Mouse (Mus musculus): ENCODE measurements at regions not wholly inside any gene's neighbourhood (a gene's known extent, or its start where the extent isn't known, plus 50 kb on each side); places are given as distances from the start of the nearest gene placed in this dataset.

DNA sequence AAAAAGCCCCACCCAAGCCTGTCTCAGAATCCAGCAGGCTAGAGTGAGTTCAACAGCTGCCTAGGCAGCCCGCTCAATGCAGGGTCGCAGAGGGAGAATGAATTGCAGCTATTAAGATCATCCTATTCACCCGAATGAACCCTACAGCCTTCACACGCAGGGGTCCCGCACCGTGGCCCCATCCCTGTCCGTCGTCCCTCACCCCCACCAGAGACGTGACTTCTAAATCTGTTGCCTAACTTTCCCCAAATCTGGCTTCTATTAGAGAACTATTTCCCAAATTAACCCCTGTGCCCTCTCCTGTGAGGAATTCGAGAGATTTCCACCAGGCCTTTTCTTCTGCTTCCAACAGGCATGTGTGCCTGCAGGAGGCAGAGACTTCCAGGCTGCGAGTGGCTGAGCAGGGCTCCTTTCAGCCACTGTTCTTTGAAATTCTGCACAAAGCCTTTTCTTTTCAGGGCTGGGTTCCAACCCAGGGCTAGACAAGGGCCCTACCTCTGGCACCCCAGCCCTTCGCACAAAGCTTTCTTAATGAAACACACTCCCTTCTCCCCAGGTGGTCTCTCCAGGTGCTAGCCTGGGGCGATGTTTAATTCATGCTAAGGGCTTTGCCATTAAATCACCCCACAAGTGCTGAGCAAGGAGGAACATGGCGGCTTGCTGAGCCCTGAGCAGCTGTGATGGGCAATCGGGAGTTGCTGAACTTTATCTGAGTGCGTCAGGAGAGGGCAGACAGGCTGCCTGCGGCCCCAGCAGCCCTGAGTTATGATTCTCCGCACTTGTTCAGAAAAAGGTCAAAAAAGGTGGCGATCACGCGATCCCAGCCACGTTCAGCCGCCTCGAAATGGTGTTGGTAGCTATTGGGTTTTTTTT lies 134.7 kb upstream of the Rybp start:
- Histone ChIP-seq H3K4me1 (replicated peaks) (peaks cover 16% of the 10 kb centered on the region), H3K36me3 (no peaks in the 10 kb centered on the region), H3K4me2 (0 out of 2 replicates have a peak overlapping the region, but pooled peaks have one; percentile 12), H3K27ac (replicated peaks) (no peak overlapping the region), H3K9ac (0 out of 2 replicates have a peak overlapping the region, but pooled peaks have one; percentile 18), H3K4me3 (no peak overlapping the region), H3K27me3 (peaks cover 14% of the 10 kb centered on the region; the same call in 1 of the 2 replicates), H3K9me3 (no peaks in the 10 kb centered on the region)
- 11% methylated on average over 24 of the region's 24 CpGs for WGBS
- ATAC-seq (ENCODE audit: low FRiP score, low read depth): no peak

DNA sequence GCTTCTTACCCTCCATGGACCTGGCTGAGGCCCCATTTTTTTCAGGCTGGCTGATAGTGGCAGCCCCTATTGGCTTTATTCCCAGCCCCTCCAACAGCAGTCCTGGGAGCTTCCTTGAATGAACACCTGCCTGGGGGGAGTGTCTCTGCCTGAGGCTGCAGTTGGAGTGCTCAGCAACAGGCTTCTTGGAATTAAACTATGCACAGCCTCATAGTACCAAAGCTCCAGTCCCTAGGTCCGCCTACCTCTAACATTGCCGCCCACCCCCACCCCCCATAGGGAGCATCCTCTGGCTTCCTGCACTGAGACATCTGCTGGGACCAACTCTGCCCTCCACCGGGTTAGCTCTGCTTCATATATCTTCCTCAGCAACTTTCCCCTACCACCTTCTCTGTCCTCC lies 133.3 kb upstream of the Rybp start:
- no peak overlapping the region for H3K4me3 ChIP-seq
- no peak overlapping the region for H3K4me2 ChIP-seq
- no peak overlapping the region for H3K27ac ChIP-seq (replicated peaks)
- no peak overlapping the region for H3K9ac ChIP-seq
- peaks cover 16% of the 10 kb centered on the region for H3K4me1 ChIP-seq (replicated peaks)
- H3K27me3 ChIP-seq: peaks cover 10% of the 10 kb centered on the region; the same call in 1 of the 2 replicates
- WGBS: 57% methylated on average over 3 of the region's 3 CpGs
- no peak for ATAC-seq (ENCODE audit: low FRiP score, low read depth)
- H3K36me3 ChIP-seq: no peaks in the 10 kb centered on the region
- H3K9me3 ChIP-seq: no peaks in the 10 kb centered on the region

DNA sequence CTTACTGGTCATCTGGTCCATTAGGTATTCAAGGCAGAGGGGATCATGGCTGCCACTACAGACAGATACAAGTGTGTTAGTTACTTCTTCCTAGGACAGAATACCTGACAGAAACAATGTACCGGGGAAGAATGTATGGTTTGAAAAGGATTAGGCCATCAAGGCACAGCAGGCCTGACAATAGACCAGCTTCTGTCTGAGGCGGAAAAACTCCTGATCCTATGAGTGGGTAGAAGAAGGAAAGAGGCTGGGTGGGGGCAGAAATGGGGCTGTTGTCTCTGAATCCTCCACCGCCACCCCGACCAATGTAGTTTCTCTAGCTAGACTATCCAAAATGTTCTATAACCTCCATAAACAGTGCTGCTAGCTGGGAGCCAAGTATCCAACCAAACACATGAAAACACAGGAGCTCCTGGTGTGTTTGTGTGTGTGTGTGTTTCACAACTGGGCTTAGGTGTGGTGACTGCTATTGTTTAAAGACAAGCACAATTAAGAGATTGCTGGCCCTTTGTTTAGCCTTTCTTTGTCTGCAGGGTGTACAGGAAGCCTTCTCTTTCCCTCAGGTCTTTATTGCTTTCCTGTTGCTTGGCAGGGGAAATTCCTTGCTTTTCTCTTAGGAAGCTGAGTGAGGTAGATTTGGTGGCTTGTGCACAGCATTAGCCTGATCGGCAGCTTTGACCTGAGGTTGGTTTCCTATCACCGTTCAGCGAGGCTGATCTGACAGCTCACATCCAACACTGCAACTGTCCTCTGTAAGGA lies 132.7 kb upstream of the Rybp start:
- H3K27ac ChIP-seq (replicated peaks): no peak overlapping the region
- H3K4me1 ChIP-seq (replicated peaks): peaks cover 16% of the 10 kb centered on the region
- 60% methylated on average over 7 of the region's 7 CpGs for WGBS
- no peak overlapping the region for H3K4me2 ChIP-seq
- no peak overlapping the region for H3K9ac ChIP-seq
- H3K4me3 ChIP-seq: no peak overlapping the region
- ATAC-seq (ENCODE audit: low FRiP score, low read depth): no peak
- H3K27me3 ChIP-seq: peaks cover 10% of the 10 kb centered on the region; the same call in 1 of the 2 replicates
- no peaks in the 10 kb centered on the region for H3K9me3 ChIP-seq
- no peaks in the 10 kb centered on the region for H3K36me3 ChIP-seq

DNA sequence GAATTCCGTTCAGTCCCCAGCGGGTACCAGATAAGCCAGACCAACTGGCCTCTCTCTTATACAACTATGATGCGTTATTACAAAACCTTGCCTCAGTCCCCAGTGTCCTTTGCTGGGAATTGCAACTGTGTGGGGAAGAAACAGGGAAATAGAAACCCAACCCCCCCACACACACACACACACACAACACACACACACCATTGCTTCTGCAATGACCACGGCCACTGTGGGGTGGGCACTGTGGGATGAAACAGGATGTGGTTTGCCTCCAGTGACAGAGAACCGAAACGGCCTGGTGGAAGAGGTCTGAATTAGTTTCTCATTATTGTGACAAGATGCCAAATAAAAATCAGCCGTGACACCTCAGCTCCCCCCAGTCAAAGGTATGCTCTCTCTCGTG lies 128.8 kb upstream of the Rybp start:
- Histone ChIP-seq H3K36me3 (no peaks in the 10 kb centered on the region), H3K4me2 (no peak overlapping the region), H3K9ac (no peak overlapping the region), H3K27ac (replicated peaks) (no peak overlapping the region), H3K27me3 (no peaks in the 10 kb centered on the region), H3K4me1 (replicated peaks) (0 out of 2 replicates have a peak, but pooled peaks cover 6% of the 10 kb centered on the region), H3K4me3 (no peak overlapping the region), H3K9me3 (no peaks in the 10 kb centered on the region)
- WGBS: 87% methylated on average over 8 of the region's 8 CpGs
- ATAC-seq (ENCODE audit: low FRiP score, low read depth): no peak

DNA sequence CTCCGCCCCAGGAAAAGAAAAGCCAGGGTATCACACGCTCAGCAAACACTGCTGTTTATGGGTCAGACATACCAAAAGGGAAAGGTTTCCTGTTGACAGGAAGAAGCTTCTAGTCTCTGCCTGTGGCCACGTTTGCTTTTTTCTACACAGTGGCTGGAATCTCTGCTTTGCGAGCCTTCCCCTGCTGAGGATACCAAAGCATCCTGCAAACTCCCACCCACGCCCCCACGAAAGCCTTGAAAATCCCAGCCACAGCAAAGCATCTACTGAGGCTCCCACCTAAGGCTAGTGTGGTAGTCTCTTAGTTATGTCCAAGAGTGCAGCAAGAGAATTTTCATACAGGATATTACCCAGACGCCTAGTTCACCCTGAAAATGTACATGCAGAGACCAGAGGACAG lies 128.2 kb upstream of the Rybp start:
- Histone ChIP-seq H3K4me3 (no peak overlapping the region), H3K27ac (replicated peaks) (no peak overlapping the region), H3K27me3 (no peaks in the 10 kb centered on the region), H3K9ac (no peak overlapping the region), H3K4me1 (replicated peaks) (0 out of 2 replicates have a peak, but pooled peaks cover 5% of the 10 kb centered on the region), H3K9me3 (no peaks in the 10 kb centered on the region), H3K36me3 (no peaks in the 10 kb centered on the region), H3K4me2 (no peak overlapping the region)
- 75% methylated on average over 7 of the region's 7 CpGs for WGBS
- no peak for ATAC-seq (ENCODE audit: low FRiP score, low read depth)

DNA sequence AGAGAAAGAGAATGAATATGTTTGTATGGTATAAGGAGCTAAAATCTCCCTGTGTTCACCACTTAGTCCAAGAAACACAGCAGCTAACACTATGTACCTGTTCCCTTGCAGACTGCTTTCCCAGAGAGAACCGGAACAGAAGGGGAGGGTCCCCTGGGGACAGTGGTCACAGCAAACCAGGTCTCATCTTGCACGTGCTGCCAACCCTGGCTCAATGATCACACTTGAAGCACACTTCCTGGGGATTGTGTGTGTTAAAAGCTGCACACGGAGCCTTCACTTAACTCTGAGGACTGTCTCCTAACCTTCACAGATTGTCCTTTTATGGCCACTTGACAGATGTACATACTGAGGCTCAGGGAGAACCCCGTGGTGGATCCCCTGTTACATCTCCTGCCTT lies 127.6 kb upstream of the Rybp start:
- no peaks in the 10 kb centered on the region for H3K27me3 ChIP-seq
- H3K9me3 ChIP-seq: no peaks in the 10 kb centered on the region
- no peak overlapping the region for H3K27ac ChIP-seq (replicated peaks)
- no peak overlapping the region for H3K4me3 ChIP-seq
- H3K9ac ChIP-seq: no peak overlapping the region
- no peaks in the 10 kb centered on the region for H3K4me1 ChIP-seq (replicated peaks)
- 62% methylated on average over 4 of the region's 4 CpGs for WGBS
- no peak for ATAC-seq (ENCODE audit: low FRiP score, low read depth)
- no peak overlapping the region for H3K4me2 ChIP-seq
- H3K36me3 ChIP-seq: no peaks in the 10 kb centered on the region

DNA sequence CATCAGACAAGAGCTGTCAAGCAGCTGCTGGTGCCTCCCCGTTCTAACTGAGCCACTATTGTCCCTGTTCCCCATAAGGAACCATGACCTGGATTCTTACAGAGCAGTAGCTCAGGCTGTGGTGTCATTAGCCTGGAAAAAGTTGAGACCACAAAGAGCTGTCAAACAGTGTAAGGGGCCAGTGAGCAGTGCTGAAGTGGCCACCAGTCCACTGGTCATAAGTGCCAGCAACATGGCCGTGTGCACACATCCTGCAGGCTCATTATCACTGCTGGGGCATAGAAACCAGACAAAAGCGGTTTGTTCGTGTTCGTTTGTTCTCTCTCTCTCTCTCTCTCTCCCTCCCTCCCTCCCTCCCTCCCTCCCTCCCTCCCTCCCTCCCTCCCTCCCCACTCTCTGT lies 125.2 kb upstream of the Rybp start:
- WGBS: 35% methylated on average over 5 of the region's 5 CpGs
- no peaks in the 10 kb centered on the region for H3K4me1 ChIP-seq (replicated peaks)
- ATAC-seq (ENCODE audit: low FRiP score, low read depth): no peak
- no peaks in the 10 kb centered on the region for H3K36me3 ChIP-seq
- no peaks in the 10 kb centered on the region for H3K9me3 ChIP-seq
- H3K27me3 ChIP-seq: no peaks in the 10 kb centered on the region
- H3K9ac ChIP-seq: no peak overlapping the region
- H3K4me2 ChIP-seq: no peak overlapping the region
- no peak overlapping the region for H3K4me3 ChIP-seq
- H3K27ac ChIP-seq (replicated peaks): no peak overlapping the region

DNA sequence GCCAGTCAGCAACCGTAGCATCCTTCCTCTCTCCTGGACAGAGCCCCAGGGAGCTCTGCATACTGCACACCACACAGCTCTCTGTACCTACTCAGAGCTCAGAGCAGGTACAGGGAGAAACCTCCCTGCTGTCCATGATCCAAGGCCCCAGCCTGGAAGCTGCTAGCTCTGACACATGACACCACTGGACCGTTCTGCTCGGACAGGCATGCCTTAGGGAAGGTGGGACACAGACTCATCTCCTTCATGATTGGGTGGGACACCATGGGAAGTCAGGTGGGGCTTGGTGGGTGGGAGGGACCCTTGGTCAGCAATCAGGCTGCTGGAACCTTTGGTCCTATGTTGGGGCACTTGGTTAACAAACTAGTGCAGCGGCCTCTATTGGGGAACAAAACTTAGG lies 124.7 kb upstream of the Rybp start:
- no peaks in the 10 kb centered on the region for H3K27me3 ChIP-seq
- no peaks in the 10 kb centered on the region for H3K4me1 ChIP-seq (replicated peaks)
- no peaks in the 10 kb centered on the region for H3K9me3 ChIP-seq
- H3K4me3 ChIP-seq: no peak overlapping the region
- no peak overlapping the region for H3K9ac ChIP-seq
- WGBS: 88% methylated on average over 4 of the region's 4 CpGs
- no peaks in the 10 kb centered on the region for H3K36me3 ChIP-seq
- no peak overlapping the region for H3K27ac ChIP-seq (replicated peaks)
- no peak for ATAC-seq (ENCODE audit: low FRiP score, low read depth)
- no peak overlapping the region for H3K4me2 ChIP-seq

DNA sequence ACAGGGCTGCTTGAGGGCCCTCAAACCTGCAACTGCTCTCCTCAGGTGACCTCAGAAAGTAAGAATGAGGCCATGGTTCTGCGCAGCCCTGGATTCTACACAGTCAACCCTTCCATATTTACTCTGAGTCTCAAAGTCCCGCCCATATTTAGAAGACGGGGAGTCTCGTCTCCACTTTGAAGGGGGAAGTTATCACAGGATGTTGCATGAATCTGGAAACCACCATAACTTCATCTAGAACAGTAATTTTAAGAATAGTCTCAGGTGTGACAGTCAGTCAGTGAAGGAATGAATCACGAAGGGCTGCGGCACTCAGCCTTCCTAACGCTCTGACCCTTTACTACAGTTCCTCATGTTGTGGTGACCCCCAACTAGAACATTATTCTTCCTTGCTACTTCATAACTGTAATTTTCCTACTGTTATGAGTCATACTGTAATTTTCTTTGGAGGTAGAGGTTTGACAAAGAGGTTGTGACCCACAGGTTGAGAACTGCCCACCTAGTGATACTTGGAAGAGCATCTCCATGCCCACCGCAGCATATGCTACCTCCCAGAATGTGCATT lies 122.9 kb upstream of the Rybp start:
- no peaks in the 10 kb centered on the region for H3K4me1 ChIP-seq (replicated peaks)
- no peak overlapping the region for H3K27ac ChIP-seq (replicated peaks)
- no peak overlapping the region for H3K9ac ChIP-seq
- no peak overlapping the region for H3K4me2 ChIP-seq
- H3K36me3 ChIP-seq: no peaks in the 10 kb centered on the region
- H3K27me3 ChIP-seq: no peaks in the 10 kb centered on the region
- no peaks in the 10 kb centered on the region for H3K9me3 ChIP-seq
- no peak for ATAC-seq (ENCODE audit: low FRiP score, low read depth)
- 96% methylated on average over 8 of the region's 8 CpGs for WGBS
- no peak overlapping the region for H3K4me3 ChIP-seq

DNA sequence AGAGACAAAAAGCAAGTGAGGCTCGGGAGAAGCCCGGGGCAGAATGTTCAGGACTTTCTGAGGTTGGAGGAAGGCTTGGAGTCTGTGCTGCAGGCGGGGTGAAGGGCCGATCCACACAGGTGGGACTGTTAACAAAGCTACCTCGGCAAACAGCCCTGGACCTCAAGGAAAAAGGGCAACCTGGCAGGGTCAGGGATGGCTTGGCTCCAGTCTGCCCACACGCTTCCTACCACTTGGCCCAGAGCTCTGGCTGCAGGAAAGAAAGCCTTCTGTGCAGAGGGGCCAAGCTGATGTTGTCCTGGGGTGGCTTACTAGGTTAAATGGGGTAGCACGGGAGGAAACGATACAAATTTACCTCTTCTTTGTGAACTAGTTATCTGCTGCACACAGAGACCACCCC lies 121.5 kb upstream of the Rybp start:
- Histone ChIP-seq H3K27me3 (no peaks in the 10 kb centered on the region), H3K4me1 (replicated peaks) (no peaks in the 10 kb centered on the region), H3K36me3 (no peaks in the 10 kb centered on the region), H3K9ac (no peak overlapping the region), H3K4me2 (no peak overlapping the region), H3K27ac (replicated peaks) (no peak overlapping the region), H3K4me3 (no peak overlapping the region), H3K9me3 (no peaks in the 10 kb centered on the region)
- ATAC-seq (ENCODE audit: low FRiP score, low read depth): no peak
- WGBS: 88% methylated on average over 8 of the region's 8 CpGs

DNA sequence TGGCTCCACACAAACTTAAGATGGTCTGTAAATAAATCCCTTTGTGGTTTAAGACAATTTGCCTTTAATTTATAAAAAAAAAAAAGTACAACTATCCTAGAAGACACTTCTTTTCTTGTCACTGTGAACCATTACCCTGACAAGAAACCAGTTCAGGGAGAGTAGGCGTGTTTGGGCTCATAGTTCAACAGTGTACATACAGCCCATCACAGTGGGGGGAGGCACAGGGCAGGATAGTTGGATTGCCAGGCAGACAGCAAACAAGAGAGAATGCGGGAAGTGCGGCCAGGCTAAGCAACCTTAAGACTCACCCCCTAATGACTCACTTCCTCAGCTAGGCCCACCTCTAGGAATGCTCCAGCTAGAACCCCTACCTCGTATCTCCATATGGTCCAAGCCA lies 119.2 kb upstream of the Rybp start:
- no peaks in the 10 kb centered on the region for H3K36me3 ChIP-seq
- no peaks in the 10 kb centered on the region for H3K9me3 ChIP-seq
- ATAC-seq (ENCODE audit: low FRiP score, low read depth): no peak
- H3K27ac ChIP-seq (replicated peaks): no peak overlapping the region
- H3K27me3 ChIP-seq: no peaks in the 10 kb centered on the region
- no peaks in the 10 kb centered on the region for H3K4me1 ChIP-seq (replicated peaks)
- H3K4me2 ChIP-seq: no peak overlapping the region
- no peak overlapping the region for H3K4me3 ChIP-seq
- no peak overlapping the region for H3K9ac ChIP-seq
- WGBS: 91% methylated on average over 4 of the region's 4 CpGs

DNA sequence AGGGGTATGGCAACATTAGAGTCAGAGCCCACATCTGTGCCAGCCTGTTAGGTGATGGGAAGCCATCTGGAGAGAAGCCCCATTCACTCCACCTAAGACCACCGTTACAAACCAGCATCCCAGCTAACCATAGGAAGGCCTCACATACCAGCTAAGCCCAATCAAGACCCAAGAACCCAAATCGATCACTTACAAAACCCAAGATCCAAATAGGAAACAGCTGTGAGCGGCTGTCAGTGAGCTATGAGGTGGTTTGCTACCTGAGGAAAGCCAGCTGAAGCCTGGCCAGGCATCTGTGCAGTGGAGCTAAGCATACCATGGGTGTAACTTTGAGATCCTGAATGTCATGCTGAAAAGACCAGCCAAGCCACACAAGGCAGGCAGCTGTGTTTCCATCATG lies 116.9 kb upstream of the Rybp start:
- no peak overlapping the region for H3K27ac ChIP-seq (replicated peaks)
- H3K4me2 ChIP-seq: no peak overlapping the region
- no peaks in the 10 kb centered on the region for H3K27me3 ChIP-seq
- H3K9me3 ChIP-seq: no peaks in the 10 kb centered on the region
- H3K4me1 ChIP-seq (replicated peaks): no peaks in the 10 kb centered on the region
- no peaks in the 10 kb centered on the region for H3K36me3 ChIP-seq
- 93% methylated on average over 3 of the region's 3 CpGs for WGBS
- H3K4me3 ChIP-seq: no peak overlapping the region
- ATAC-seq (ENCODE audit: low FRiP score, low read depth): no peak
- no peak overlapping the region for H3K9ac ChIP-seq

Measured in hindbrain, embryonic 15.5 days (tissue).